Mouse (Mus musculus) spleen, embryonic (tissue): ENCODE data around the gene Prox1.

Experiments
- CTCF ChIA-PET: fragments of 350-600 bp; sonication (Branson Sonifier 250); formaldehyde crosslinking; loops from one replicate; lab custom pipeline; 2022; lab: Charles Lee

The Prox1 gene

DNA sequence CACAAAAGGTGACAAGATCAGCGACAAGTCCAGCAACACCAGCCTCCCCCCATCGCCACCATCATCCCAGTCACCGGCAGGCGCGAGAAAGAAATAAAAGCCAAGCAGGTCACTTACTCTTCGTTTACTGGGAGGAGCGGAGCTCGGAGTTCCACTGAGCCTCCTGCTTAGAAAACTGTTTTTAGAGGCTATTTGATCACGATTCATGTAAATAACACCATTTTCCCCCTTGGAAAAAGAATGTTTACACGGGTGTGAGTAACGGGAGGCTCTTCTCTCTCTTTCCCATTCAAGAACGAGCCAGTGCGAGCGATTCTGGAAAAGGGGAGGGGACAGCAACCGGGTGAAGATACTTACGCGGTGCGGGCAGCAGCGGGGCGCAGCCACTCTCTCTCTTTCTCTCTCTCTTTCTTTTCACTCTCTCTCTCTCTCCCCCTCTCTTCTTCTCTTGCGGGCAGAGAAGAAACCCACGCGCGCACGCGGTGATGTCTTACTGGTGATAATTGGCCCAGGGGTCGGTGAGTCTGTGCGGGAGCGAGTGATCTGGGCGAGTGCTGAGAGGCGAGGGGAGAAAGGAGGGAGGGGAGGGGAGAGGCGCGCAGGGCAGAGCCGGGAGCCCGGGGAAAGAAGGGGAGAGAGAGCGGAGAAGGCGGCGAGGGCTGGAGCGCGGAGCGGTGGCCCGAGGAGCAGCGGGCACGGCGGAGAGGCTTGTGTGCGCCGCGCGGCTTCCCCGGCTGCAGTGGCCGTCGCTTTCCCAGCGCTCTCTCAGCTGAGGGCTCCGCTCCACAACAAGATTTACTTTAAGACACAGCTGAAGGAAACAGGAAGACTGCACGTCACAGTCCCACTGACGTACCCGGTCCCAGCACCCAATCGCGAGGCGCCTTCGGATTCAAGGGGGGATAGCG is at the start of gene Prox1:
Gene Prox1, minus strand, starts transcription at position 804 of the 908 bp plus-strand sequence.
- CTCF ChIA-PET: no interaction called here

GRCm38 (mm10) chr1:190216621-190217020 is 46.1 kb upstream of the Prox1 start:
- CTCF ChIA-PET: no interaction called here

- CTCF ChIA-PET: no interaction called here
Measured at GRCm38 (mm10) chr1:190214626-190215025, 44.1 kb upstream of the Prox1 start.

DNA sequence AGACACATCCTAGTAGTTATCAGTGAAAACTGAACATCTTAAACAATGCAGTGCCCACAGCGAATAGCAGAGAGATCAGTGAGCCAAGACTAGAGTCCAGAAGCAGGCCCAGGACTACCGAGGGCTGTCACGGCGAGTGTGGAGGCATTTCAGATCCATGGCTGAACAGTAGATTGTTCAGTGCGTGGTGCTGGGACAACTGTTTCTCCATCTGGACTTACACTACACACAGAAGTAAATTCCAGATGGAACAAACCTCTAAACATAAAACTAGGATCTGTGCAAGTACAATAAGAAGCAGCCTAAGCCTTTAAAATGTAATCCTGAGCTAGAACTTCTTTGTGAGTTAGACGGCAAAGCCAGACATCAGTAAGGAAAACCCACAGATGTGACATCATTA is 42.7 kb upstream of the Prox1 start:
- CTCF ChIA-PET: no interaction called here

GRCm38 (mm10) chr1:190207246-190207645 is 36.7 kb upstream of the Prox1 start:
- CTCF ChIA-PET: no interaction called here

GRCm38 (mm10) chr1:190205691-190206090 is 35.2 kb upstream of the Prox1 start:
- CTCF ChIA-PET: no interaction called here

DNA sequence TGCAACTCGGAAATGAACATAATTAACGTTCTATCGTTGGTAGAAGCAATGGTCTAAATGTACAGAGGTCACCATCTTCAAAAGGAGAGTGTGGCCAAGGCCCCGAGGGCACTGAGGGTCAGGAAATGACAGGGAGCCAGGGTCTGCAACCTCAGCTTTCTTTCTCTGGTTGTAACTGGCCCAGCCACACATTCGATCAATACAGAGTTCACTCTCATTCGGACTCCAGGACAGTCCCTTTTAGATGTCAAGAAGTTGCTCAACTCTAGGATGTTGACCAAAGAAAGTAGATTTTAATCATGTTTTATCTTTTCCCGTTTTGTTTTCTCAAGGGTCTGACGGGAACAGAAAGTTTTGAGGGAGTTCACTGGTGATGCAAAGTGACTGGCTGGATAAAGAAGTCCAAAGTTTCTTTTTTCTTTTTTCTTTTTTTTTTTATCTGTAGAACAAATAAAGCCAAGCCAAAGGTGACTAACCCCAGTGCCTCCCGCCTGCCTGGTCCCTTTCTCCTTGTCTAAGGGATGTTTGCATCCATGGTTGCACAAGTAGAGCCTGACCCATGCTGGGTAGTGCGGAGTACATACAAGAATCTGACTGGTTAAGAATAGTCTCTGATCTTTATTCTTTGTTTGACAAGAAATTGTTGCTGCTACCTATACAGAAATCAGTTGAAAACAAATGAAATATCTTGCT is 34.0 kb upstream of the Prox1 start:
- CTCF ChIA-PET: no interaction called here

DNA sequence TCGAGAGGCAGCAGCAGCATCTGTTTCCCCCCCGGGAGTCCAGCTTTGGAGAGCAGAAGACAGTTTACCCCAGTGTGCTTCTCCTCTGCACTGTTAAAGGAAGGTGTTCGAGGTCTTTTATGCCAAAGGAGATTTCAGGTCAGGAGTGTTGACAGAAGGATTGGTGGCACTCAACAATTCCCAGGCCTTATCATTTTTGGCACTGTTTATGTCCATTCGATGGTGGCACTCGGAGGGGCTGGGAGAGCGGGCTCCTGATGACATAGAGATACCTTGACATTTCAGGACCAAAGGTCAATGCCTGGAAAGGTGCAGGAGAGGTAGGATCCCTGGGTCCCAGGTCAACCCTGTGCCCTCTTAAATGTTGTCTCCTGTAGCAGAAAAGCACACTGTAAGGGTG is 31.2 kb upstream of the Prox1 start:
- CTCF ChIA-PET: no interaction called here

DNA sequence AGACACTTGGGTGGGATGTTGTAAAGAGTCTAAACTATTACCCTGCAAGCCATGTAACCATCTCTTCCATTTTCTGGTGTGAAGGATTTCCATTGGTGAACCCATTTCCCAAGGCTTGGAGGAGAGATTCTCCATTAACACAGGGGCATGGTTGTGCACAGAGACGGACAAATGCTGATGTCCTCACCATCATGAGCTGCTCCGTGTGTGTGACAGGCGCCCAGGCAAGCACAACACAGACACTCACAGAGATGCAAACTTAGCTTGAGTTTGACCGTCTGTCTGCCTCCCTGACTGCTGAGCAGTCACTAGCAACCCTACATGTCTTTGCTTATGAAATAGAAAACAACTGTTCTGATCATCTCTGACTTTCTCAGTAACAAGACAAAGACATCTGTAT is 30.5 kb upstream of the Prox1 start:
- CTCF ChIA-PET: no interaction called here

DNA sequence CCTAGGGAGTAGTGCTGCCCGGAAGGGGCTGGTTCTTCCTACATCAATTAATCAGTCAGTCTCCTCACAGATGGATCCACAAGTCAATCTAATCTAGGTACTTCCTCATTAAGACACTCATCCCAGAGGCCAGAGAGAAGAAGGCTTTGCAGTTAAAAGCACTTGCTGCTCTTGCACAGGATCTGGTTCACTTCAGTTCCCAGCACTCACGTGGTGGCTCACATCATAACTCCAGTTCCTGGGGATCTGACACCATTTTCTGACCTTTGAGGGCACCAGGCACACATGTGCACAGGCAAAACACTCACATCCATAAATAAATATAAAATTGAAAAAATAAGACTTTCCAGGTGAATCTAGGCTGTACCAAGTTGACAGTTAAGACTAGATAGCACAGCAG is 27.7 kb upstream of the Prox1 start:
- CTCF ChIA-PET: no interaction called here

DNA sequence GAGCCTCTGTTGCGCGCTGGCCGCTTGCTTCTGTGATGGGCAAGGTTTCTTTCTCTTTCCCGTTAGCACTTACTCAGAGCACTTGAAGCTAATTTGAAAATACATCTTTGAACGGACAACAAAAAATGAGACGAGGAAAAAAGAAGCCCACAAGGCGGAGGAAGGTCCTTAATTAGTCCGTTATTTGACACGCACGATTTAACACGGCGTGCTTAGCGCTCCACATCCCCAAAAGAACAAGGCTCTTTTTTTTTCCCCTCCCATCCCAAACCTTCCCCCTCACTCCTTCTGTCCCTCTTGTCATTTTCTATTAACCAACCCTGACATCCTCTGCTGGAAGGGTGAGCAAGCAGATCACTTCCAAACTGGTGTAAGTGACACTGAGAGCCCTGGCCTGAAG is 21.5 kb upstream of the Prox1 start:
- CTCF ChIA-PET: no interaction called here

- CTCF ChIA-PET: no interaction called here
Measured at GRCm38 (mm10) chr1:190190231-190190965, 19.9 kb upstream of the Prox1 start.

- CTCF ChIA-PET: no interaction called here
Measured at GRCm38 (mm10) chr1:190189125-190189524, 18.6 kb upstream of the Prox1 start.

DNA sequence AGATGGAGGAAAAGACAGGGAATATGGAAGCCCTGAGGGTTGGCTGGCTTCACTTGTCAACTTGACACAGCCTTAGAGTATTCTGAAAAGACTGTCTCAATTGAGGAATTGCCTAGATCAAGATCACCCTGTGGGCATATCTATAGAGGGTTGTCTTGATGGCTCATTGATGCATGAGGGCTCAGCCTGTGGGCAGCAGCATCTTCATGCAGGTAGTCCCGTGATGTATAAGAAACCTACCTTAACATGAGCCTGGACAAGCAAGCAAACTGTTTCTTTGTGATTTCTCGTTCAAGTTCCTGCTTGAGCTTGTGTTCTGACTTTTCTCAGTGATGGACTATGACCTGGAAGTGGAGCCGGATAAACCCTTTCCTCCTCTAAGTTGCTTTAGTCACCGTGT is 15.8 kb upstream of the Prox1 start:
- CTCF ChIA-PET: no interaction called here

DNA sequence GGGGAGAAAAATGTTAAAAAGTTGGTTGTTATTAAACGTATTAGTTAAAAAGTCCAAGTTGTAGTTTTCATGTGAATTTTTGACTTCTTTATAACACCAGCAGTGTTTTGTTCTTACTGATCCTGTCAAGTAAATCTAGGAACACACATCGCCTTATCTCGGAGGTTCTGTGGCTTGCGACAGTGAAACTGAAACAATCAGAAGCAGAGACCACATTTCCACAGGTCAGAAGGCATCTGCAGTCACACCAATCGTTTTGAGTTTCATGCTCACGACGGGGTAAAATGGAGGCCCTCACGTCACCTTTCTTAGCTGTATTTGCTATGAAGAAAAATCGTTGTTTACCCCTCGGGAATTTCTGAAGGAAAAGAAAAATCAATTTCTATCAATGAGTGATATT is 14.8 kb upstream of the Prox1 start:
- CTCF ChIA-PET: no interaction called here

GRCm38 (mm10) chr1:190183574-190183973 is 13.1 kb upstream of the Prox1 start:
- CTCF ChIA-PET: no interaction called here

DNA sequence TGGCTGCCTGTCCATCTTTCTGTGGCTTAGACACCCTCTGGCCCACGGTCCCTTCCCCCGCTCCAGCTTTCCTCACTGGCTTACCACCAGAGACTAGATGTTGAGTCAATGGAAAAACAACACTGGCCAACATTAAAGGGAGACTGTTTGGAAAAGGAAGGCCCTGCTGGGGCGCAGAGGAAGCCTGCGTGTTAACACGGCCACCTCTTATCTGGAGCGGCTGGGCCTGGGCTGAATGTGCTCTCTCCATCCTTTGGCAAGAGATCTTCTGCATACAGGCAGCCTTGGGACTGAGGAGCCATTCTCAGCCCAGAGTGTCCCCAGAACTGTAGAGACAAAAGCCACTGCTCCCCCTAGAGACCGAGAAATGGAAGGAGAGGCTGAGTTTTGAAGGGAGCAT is 11.3 kb upstream of the Prox1 start:
- CTCF ChIA-PET: no interaction called here

DNA sequence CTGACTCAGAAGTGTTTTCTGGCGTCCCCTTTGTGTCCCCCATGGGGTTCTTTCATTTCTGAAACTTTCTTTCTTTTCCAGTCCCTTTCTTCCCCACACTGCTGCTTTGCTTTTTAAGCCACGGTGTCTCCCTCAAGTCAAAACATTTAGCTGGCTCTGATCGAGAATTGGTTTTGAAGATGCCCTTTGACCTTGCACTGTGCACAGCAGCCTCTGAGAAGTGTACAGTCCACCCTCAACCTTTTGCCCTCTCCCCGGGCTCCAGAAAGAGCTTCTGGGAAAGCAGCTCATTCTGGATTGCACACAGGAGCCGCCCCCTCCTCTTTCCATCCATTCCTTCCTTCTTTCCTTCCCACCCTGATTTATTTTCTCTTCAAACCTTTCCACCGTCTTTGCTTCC is 10.3 kb upstream of the Prox1 start:
- CTCF ChIA-PET: no interaction called here

- CTCF ChIA-PET: no interaction called here
Measured at GRCm38 (mm10) chr1:190176961-190177360, 6.4 kb upstream of the Prox1 start.

DNA sequence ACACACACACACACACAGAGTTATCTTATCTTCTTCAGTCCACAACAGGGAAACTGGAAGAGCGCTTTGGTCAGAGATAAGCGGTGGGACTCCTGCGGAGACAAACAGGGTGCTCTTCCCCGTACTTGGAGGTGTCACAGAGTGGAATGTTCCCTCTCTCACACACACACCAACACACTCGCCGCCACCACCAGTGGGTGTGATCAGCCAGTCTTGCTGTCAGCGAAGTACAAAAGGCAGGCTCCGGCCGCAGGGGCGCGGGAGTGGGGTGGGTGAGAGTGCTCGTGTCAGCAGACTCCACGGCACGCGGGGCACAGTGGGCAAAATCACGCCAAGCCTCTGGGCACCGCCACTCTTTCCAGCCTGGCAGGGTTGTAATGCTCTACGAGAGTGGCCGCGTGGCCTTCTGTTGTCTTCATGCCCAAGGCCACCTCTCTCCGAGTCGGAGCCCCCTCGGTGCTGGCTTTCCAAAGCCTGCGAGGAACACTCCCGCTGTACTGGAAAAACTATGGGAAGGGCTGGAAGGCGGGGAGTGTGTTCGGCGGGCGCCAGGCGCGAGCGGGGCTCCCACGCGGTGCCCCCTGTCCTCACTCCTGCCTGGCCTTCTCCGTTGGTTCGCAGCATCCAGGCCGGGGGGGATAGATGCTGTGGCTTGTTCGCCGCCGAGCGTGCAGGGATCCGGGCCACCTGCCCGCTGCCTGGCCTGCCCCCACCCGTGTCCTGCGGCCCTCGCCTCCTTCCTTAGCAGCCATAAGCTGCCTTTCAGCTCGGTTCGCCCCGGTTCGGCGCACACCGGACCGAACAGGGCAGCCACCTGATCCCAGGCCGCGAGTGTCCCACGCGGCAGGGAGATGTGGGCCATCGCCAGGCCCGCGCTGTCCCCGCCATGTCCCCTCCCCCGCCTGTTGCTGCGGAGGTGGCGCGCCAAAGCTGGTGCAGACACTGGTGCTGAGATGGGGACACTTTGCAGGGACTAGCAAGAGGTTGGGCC is 4.5 kb upstream of the Prox1 start:
- CTCF ChIA-PET: interaction anchor here (0.5 kb wide), 1 partner anchor 548 kb away, joined by 3 read pairs; no protein-coding TSS in a partner anchor

- CTCF ChIA-PET: no interaction called here
Measured at GRCm38 (mm10) chr1:190174231-190174630, 3.7 kb upstream of the Prox1 start.
